Mouse (Mus musculus) stomach, embryonic 14.5 days (tissue): ENCODE data around the gene C530025M09Rik. TPM values are rescaled to one million over a fixed set of nuclear protein-coding genes. Genes with fewer than 3 reads are reported as not detected.

ENCODE experiments used
- ATAC-seq: fragments of 200-750 bp; cut with Nextera tagmentation; 2 replicates; pipeline ENCODE4 v1.8.0; 2017; ENCODE audit warnings: low read depth, moderate TSS enrichment; ENCODE audit not compliant: insufficient number of reproducible peaks, insufficient read depth, low FRiP score
- H3K27ac ChIP-seq: fragments of 300-500 bp; sonication (generic); 2 replicates; pipeline ENCODE4 v1.5.1; 2014; ENCODE audit warnings: mild to moderate bottlenecking, low read length, moderate library complexity, mixed read lengths
- H3K27me3 ChIP-seq: fragments of 300-500 bp; sonication (generic); 2 replicates; pipeline ENCODE4 v1.6.1; 2014; ENCODE audit warnings: low read length, control low read depth, mixed read lengths; ENCODE audit not compliant: control insufficient read depth, insufficient read depth
- H3K36me3 ChIP-seq: fragments of 300-500 bp; sonication (generic); 2 replicates; pipeline ENCODE4 v1.6.1; 2014; ENCODE audit warnings: mild to moderate bottlenecking, control low read depth, low read length, moderate library complexity, mixed read lengths; ENCODE audit not compliant: control insufficient read depth, insufficient read depth
- H3K4me1 ChIP-seq: fragments of 300-500 bp; sonication (generic); 2 replicates; pipeline ENCODE4 v1.6.1; 2014; ENCODE audit warnings: low read length, control low read depth, mixed read lengths; ENCODE audit not compliant: control insufficient read depth, insufficient read depth
- H3K4me2 ChIP-seq: fragments of 300-500 bp; sonication (generic); replicated peaks from 2 replicates; pipeline ENCODE4 v1.6.1; 2014; ENCODE audit warnings: low read depth, low read length, control low read depth
- H3K4me3 ChIP-seq: fragments of 300-500 bp; sonication (generic); 2 replicates; pipeline ENCODE4 v1.5.1; 2014; ENCODE audit warnings: low read depth, low read length, control low read depth
- H3K9ac ChIP-seq: fragments of 300-500 bp; sonication (generic); replicated peaks from 2 replicates; pipeline ENCODE4 v1.6.1; 2014; ENCODE audit warnings: low read depth, mild to moderate bottlenecking, control low read depth, low read length, moderate library complexity, mixed read lengths
- H3K9me3 ChIP-seq: fragments of 300-500 bp; sonication (generic); 2 replicates; pipeline ENCODE4 v1.6.1; 2016; ENCODE audit warnings: low read depth, low read length, control low read depth; ENCODE audit not compliant: control insufficient read depth
- WGBS: fragments of 180-500 bp; shearing (Covaris S2); extraction: QIAGEN DNeasy Blood & Tissue Kit; methylation state at CpG from one replicate; pipeline ENCODE4 v1.1.7; 2014; 5-methylcytosine and 5-hydroxymethylcytosine counted together
- polyA plus RNA-seq: library from polyadenylated mRNA; unstranded; fragments of >200 nt; fragmentation: Nextera tagmentation; extraction: Ambion mirVana; gene quantifications from 2 replicates; pipeline ENCODE4 v1.2.1, GENCODE M21; 2014

C530025M09Rik gene
- polyA plus RNA-seq, 1 experiment from 2014 or later: not detected

- no peaks in the 10 kb centered on the region for H3K4me1 ChIP-seq
- H3K27ac ChIP-seq: no peak overlapping the region
- H3K4me2 ChIP-seq: no peak overlapping the region
- no peaks in the 10 kb centered on the region for H3K27me3 ChIP-seq
- no peaks in the 10 kb centered on the region for H3K36me3 ChIP-seq
- ATAC-seq: no peak
- 41% methylated on average over 2 of the region's 2 CpGs for WGBS
- H3K9ac ChIP-seq: no peak overlapping the region
- no peak overlapping the region for H3K4me3 ChIP-seq
- no peaks in the 10 kb centered on the region for H3K9me3 ChIP-seq
Observed at GRCm38 (mm10) chr2:149820201-149820600, 10.8 kb downstream of the C530025M09Rik start.

GRCm38 (mm10) chr2:149819751-149820150, 11.3 kb downstream of the C530025M09Rik start:
- H3K36me3 ChIP-seq: no peaks in the 10 kb centered on the region
- no peak overlapping the region for H3K4me2 ChIP-seq
- H3K4me3 ChIP-seq: no peak overlapping the region
- H3K27me3 ChIP-seq: no peaks in the 10 kb centered on the region
- no peak for ATAC-seq
- H3K9me3 ChIP-seq: no peaks in the 10 kb centered on the region
- H3K9ac ChIP-seq: no peak overlapping the region
- WGBS: 88% methylated on average over 3 of the region's 3 CpGs
- no peaks in the 10 kb centered on the region for H3K4me1 ChIP-seq
- H3K27ac ChIP-seq: no peak overlapping the region

- no peak for ATAC-seq
- 59% methylated on average over 3 of the region's 3 CpGs for WGBS
- H3K36me3 ChIP-seq: no peaks in the 10 kb centered on the region
Observed at GRCm38 (mm10) chr2:149818395-149818794, 12.6 kb downstream of the C530025M09Rik start.

GRCm38 (mm10) chr2:149812899-149813298, 18.1 kb downstream of the C530025M09Rik start:
- 74% methylated on average over 2 of the region's 2 CpGs for WGBS
- H3K4me2 ChIP-seq: no peak overlapping the region
- no peaks in the 10 kb centered on the region for H3K4me1 ChIP-seq
- no peaks in the 10 kb centered on the region for H3K9me3 ChIP-seq
- H3K4me3 ChIP-seq: no peak overlapping the region
- no peaks in the 10 kb centered on the region for H3K27me3 ChIP-seq
- ATAC-seq: no peak
- H3K36me3 ChIP-seq: no peaks in the 10 kb centered on the region
- no peak overlapping the region for H3K9ac ChIP-seq
- H3K27ac ChIP-seq: no peak overlapping the region

More at GRCm38 (mm10) chr2:149818395-149818794, 12.6 kb downstream of the C530025M09Rik start:
- Histone ChIP-seq H3K4me3 (no peak overlapping the region), H3K9me3 (no peaks in the 10 kb centered on the region), H3K27ac (no peak overlapping the region), H3K4me1 (no peaks in the 10 kb centered on the region), H3K9ac (no peak overlapping the region), H3K27me3 (no peaks in the 10 kb centered on the region), H3K4me2 (no peak overlapping the region)

GRCm38 (mm10) chr2:149805256-149805655, 25.8 kb downstream of the C530025M09Rik start:
- 79% methylated on average over 2 of the region's 2 CpGs for WGBS
- Histone ChIP-seq H3K27ac (no peak overlapping the region), H3K9ac (no peak overlapping the region), H3K27me3 (no peaks in the 10 kb centered on the region), H3K4me2 (no peak overlapping the region), H3K9me3 (no peaks in the 10 kb centered on the region), H3K4me3 (no peak overlapping the region), H3K36me3 (no peaks in the 10 kb centered on the region), H3K4me1 (no peaks in the 10 kb centered on the region)
- ATAC-seq: no peak

- 78% methylated on average over 3 of the region's 3 CpGs for WGBS
- H3K9me3 ChIP-seq: no peaks in the 10 kb centered on the region
Observed at GRCm38 (mm10) chr2:149804599-149805140, 26.3 kb downstream of the C530025M09Rik start.

GRCm38 (mm10) chr2:149798613-149799012, 32.4 kb downstream of the C530025M09Rik start:
- Histone ChIP-seq H3K9me3 (no peaks in the 10 kb centered on the region), H3K27me3 (no peaks in the 10 kb centered on the region), H3K4me3 (no peak overlapping the region), H3K4me1 (no peaks in the 10 kb centered on the region), H3K4me2 (no peak overlapping the region), H3K27ac (no peak overlapping the region), H3K36me3 (no peaks in the 10 kb centered on the region), H3K9ac (no peak overlapping the region)
- WGBS: 17% methylated on average over 3 of the region's 3 CpGs
- ATAC-seq: peak; percentile 81; the same call in 1 of the 2 replicates

More at GRCm38 (mm10) chr2:149804599-149805140, 26.3 kb downstream of the C530025M09Rik start:
- ATAC-seq: no peak
- Histone ChIP-seq H3K27ac (no peak overlapping the region), H3K36me3 (no peaks in the 10 kb centered on the region), H3K4me2 (no peak overlapping the region), H3K4me1 (no peaks in the 10 kb centered on the region), H3K4me3 (no peak overlapping the region), H3K9ac (no peak overlapping the region), H3K27me3 (no peaks in the 10 kb centered on the region)
